Mouse (Mus musculus): ENCODE data around the gene Fsip1. TPM values are rescaled to one million over a fixed set of nuclear protein-coding genes. Genes with fewer than 3 reads are reported as not detected.

The Fsip1 gene
- polyA plus RNA-seq, 1 experiment from 2014 or later = 0.21 TPM

- 15% methylated on average over 2 of the region's 2 CpGs for WGBS (ENCODE audit: insufficient replicate concordance)
- no peaks in the 10 kb centered on the region for H3K36me3 ChIP-seq (replicated peaks; ENCODE audit: insufficient read depth, low read length)
- H3K27me3 ChIP-seq (ENCODE audit: insufficient read depth, low read length) = no peaks in the 10 kb centered on the region
- H3K9me3 ChIP-seq (ENCODE audit: low read length) = no peaks in the 10 kb centered on the region
- H3K4me2 ChIP-seq (ENCODE audit: low read depth, low read length) = no peak overlapping the region
- peak overlapping the region; percentile 48; the same call in 1 of the 2 replicates for H3K27ac ChIP-seq (ENCODE audit: low read depth)
- ATAC-seq (peak; percentile 19; the same call in 1 of the 2 replicates), DNase-seq (no peak)
- H3K9ac ChIP-seq (replicated peaks) = no peak overlapping the region
- no peak for TF ChIP-seq EP300 (IDR thresholded peaks at IDR 0.05; ENCODE audit: low read depth)
- 0 out of 2 replicates have a peak, but pooled peaks cover 6% of the 10 kb centered on the region for H3K4me1 ChIP-seq (ENCODE audit: insufficient read depth)
- H3K4me3 ChIP-seq (ENCODE audit: low read depth, low read length) = no peak overlapping the region
These were observed 7.1 kb upstream of the Fsip1 start for GRCm38 (mm10) chr2:118263914-118264201.

- ATAC-seq (peak; percentile 54), DNase-seq (peak; percentile 37)
- Histone ChIP-seq H3K9ac (replicated peaks) (no peak overlapping the region), H3K9me3 (ENCODE audit: low read length) (no peaks in the 10 kb centered on the region), H3K36me3 (replicated peaks; ENCODE audit: insufficient read depth, low read length) (no peaks in the 10 kb centered on the region), H3K27me3 (ENCODE audit: insufficient read depth, low read length) (no peaks in the 10 kb centered on the region), H3K4me3 (ENCODE audit: low read depth, low read length) (no peak overlapping the region), H3K27ac (ENCODE audit: low read depth) (peak overlapping the region; percentile 48; the same call in 1 of the 2 replicates), H3K4me1 (ENCODE audit: insufficient read depth) (0 out of 2 replicates have a peak, but pooled peaks cover 6% of the 10 kb centered on the region), H3K4me2 (ENCODE audit: low read depth, low read length) (no peak overlapping the region)
- 12% methylated on average over 8 of the region's 8 CpGs for WGBS (ENCODE audit: insufficient replicate concordance)
- peak; percentile 78 for TF ChIP-seq CTCF (IDR thresholded peaks at IDR 0.05; ENCODE audit: low read depth)
- no peak; the same call in 1 of the 2 replicates for TF ChIP-seq EP300 (IDR thresholded peaks at IDR 0.05; ENCODE audit: low read depth)
These were observed 6.6 kb upstream of the Fsip1 start for GRCm38 (mm10) chr2:118263151-118263913.

- no peak for TF ChIP-seq CTCF (IDR thresholded peaks at IDR 0.05; ENCODE audit: low read depth)
- TF ChIP-seq EP300 (IDR thresholded peaks at IDR 0.05; ENCODE audit: low read depth) = no peak
- Histone ChIP-seq H3K27ac (ENCODE audit: low read depth) (no peak overlapping the region), H3K4me1 (ENCODE audit: insufficient read depth) (0 out of 2 replicates have a peak, but pooled peaks cover 6% of the 10 kb centered on the region), H3K9me3 (ENCODE audit: low read length) (no peaks in the 10 kb centered on the region), H3K27me3 (ENCODE audit: insufficient read depth, low read length) (no peaks in the 10 kb centered on the region), H3K9ac (replicated peaks) (no peak overlapping the region), H3K4me2 (ENCODE audit: low read depth, low read length) (no peak overlapping the region), H3K36me3 (replicated peaks; ENCODE audit: insufficient read depth, low read length) (no peaks in the 10 kb centered on the region), H3K4me3 (ENCODE audit: low read depth, low read length) (no peak overlapping the region)
- no peak for ATAC-seq
- WGBS (ENCODE audit: insufficient replicate concordance) = 50% methylated on average over 8 of the region's 8 CpGs
- DNase-seq = no peak
These were observed 5.9 kb upstream of the Fsip1 start for GRCm38 (mm10) chr2:118262673-118263072.

- no peak overlapping the region for H3K4me3 ChIP-seq (ENCODE audit: low read depth, low read length)
- TF ChIP-seq CTCF (IDR thresholded peaks at IDR 0.05; ENCODE audit: low read depth) (no peak), EP300 (IDR thresholded peaks at IDR 0.05; ENCODE audit: low read depth) (no peak)
- H3K36me3 ChIP-seq (replicated peaks; ENCODE audit: insufficient read depth, low read length) = no peaks in the 10 kb centered on the region
- H3K27ac ChIP-seq (ENCODE audit: low read depth) = no peak overlapping the region
- H3K9me3 ChIP-seq (ENCODE audit: low read length) = peaks cover 2% of the 10 kb centered on the region; the same call in 1 of the 2 replicates
- 59% methylated on average over 5 of the region's 5 CpGs for WGBS (ENCODE audit: insufficient replicate concordance)
- DNase-seq = no peak
- no peak overlapping the region for H3K4me2 ChIP-seq (ENCODE audit: low read depth, low read length)
- peaks cover 6% of the 10 kb centered on the region; the same call in 1 of the 2 replicates for H3K4me1 ChIP-seq (ENCODE audit: insufficient read depth)
- H3K9ac ChIP-seq (replicated peaks) = no peak overlapping the region
- ATAC-seq = no peak
- no peaks in the 10 kb centered on the region for H3K27me3 ChIP-seq (ENCODE audit: insufficient read depth, low read length)
These were observed 3.0 kb upstream of the Fsip1 start for GRCm38 (mm10) chr2:118259746-118260145.

GRCm38 (mm10) chr2:118257094-118257493 is 328 bp upstream of the Fsip1 start:
- ATAC-seq = no peak
- WGBS (ENCODE audit: insufficient replicate concordance) = 63% methylated on average over 8 of the region's 8 CpGs

GRCm38 (mm10) chr2:118254516-118254915 is 2.2 kb downstream of the Fsip1 start:
- Histone ChIP-seq H3K27ac (ENCODE audit: low read depth) (no peak overlapping the region), H3K9ac (replicated peaks) (no peak overlapping the region), H3K4me1 (ENCODE audit: insufficient read depth) (peaks cover 6% of the 10 kb centered on the region; the same call in 1 of the 2 replicates), H3K9me3 (ENCODE audit: low read length) (peaks cover 2% of the 10 kb centered on the region; the same call in 1 of the 2 replicates), H3K4me2 (ENCODE audit: low read depth, low read length) (no peak overlapping the region), H3K27me3 (ENCODE audit: insufficient read depth, low read length) (no peaks in the 10 kb centered on the region), H3K36me3 (replicated peaks; ENCODE audit: insufficient read depth, low read length) (no peaks in the 10 kb centered on the region), H3K4me3 (ENCODE audit: low read depth, low read length) (no peak overlapping the region)
- TF ChIP-seq CTCF (IDR thresholded peaks at IDR 0.05; ENCODE audit: low read depth) = no peak
- 73% methylated on average over 8 of the region's 8 CpGs for WGBS (ENCODE audit: insufficient replicate concordance)
- no peak for DNase-seq
- no peak for ATAC-seq

More at GRCm38 (mm10) chr2:118257094-118257493, 328 bp upstream of the Fsip1 start:
- peaks cover 2% of the 10 kb centered on the region; the same call in 1 of the 2 replicates for H3K9me3 ChIP-seq (ENCODE audit: low read length)
- no peak overlapping the region for H3K27ac ChIP-seq (ENCODE audit: low read depth)
- H3K4me3 ChIP-seq (ENCODE audit: low read depth, low read length) = peak overlapping the region; percentile 55
- peaks cover 6% of the 10 kb centered on the region; the same call in 1 of the 2 replicates for H3K4me1 ChIP-seq (ENCODE audit: insufficient read depth)
- no peak overlapping the region for H3K9ac ChIP-seq (replicated peaks)
- H3K4me2 ChIP-seq (ENCODE audit: low read depth, low read length) = peak overlapping the region; percentile 71
- no peaks in the 10 kb centered on the region for H3K36me3 ChIP-seq (replicated peaks; ENCODE audit: insufficient read depth, low read length)
- no peaks in the 10 kb centered on the region for H3K27me3 ChIP-seq (ENCODE audit: insufficient read depth, low read length)
- no peak for DNase-seq
- TF ChIP-seq EP300 (IDR thresholded peaks at IDR 0.05; ENCODE audit: low read depth) (no peak), CTCF (IDR thresholded peaks at IDR 0.05; ENCODE audit: low read depth) (no peak)

Data from liver, postnatal 0 days (tissue).